Mouse (Mus musculus): Measurements from ENCODE around the gene Rundc3a.

GRCm38 (mm10) chr11:102409795-102410330 lies 16.7 kb downstream of the Rundc3a start:
- TF ChIP-seq CTCF (IDR thresholded peaks at IDR 0.05; ENCODE audit: borderline replicate concordance, insufficient read depth, low read depth, low read length), result no peak
- no peak for TF ChIP-seq POLR2A (IDR thresholded peaks at IDR 0.05; ENCODE audit: borderline replicate concordance, insufficient read depth, low read length)
